Mouse (Mus musculus) bone marrow, adult 2 months (tissue): ENCODE measurements at regions not wholly inside any gene's neighbourhood (a gene's known extent, or its start where the extent isn't known, plus 50 kb on each side); places are given as distances from the start of the nearest gene placed in this dataset.

Experiments
- CTCF ChIP-seq: fragments of 200-500 bp; IDR thresholded peaks from 2 replicates; pipeline ENCODE4 v1.5.1; 2011; ENCODE audit warnings: low read length, control low read depth; ENCODE audit not compliant: control insufficient read depth, insufficient read depth
- POLR2A ChIP-seq: fragments of 200-500 bp; IDR thresholded peaks from 2 replicates; pipeline ENCODE4 v1.6.1; 2011; ENCODE audit warnings: low read depth, mild to moderate bottlenecking, control low read depth, low read length, borderline replicate concordance; ENCODE audit not compliant: control insufficient read depth

DNA sequence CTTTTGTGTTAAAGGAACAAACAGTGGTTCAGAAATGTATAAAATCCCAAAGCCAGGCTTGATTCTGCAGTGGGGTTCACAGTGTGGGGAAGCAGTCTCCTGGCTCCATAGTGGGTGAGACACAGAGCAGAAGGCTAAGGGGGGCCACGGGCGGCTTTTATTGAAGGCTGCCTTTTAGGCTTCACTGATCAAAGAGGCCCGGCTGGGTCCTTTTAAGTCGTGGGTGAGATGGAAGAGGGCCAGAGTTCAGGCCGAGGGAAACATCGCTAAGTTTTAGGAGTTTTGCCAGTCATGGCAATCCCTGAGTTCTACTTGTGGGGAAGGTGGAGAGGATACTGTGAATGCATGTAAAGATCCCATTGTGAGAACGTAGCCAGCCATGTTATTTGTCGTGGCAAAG, 100.2 kb upstream of the Cxcr4 start:
- TF ChIP-seq POLR2A, result no peak
- TF ChIP-seq CTCF, result no peak
